Mouse (Mus musculus): Measurements from ENCODE around the gene Lima1. TPM values are rescaled to one million over a fixed set of nuclear protein-coding genes. Genes with fewer than 3 reads are reported as not detected.
"Not testable (repeated sequence)": the region's sequence is repeated elsewhere in the genome, so short reads cannot be mapped to it uniquely, and the experiment has no call there.

Lima1 gene
- polyA plus RNA-seq, 1 experiment = 12.1 TPM

DNA sequence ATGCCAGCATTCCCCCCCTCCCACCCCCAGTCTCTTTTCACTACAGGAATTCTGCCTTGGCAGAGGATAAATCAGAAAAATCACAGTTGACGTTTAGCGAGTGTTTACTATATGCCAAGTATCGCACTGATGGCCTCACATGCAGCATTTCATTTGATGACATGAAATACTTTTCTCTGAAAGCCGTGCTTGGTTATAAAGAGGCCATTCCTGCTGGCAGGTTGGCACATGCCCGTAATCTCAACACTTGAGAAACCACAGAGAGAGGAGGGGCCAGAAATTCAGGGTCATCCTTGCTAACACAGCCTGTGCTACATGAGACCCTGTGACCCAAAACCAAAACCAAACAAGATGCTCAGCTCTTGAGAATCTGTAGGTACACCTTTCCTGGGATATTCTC is 77.4 kb downstream of the Lima1 start:
- TF ChIP-seq POLR2A (IDR thresholded peaks at IDR 0.05; ENCODE audit: extremely low read depth, insufficient read depth, low read length) = no peak
- TF ChIP-seq CTCF (IDR thresholded peaks at IDR 0.05; ENCODE audit: extremely low read depth, insufficient read depth, low read length) = no peak
- Histone ChIP-seq H3K4me1 (ENCODE audit: control insufficient read depth, insufficient read depth, low read length) (0 out of 2 replicates have a peak, but pooled peaks cover 2% of the 10 kb centered on the region), H3K27ac (ENCODE audit: insufficient read depth, low read length) (no peak overlapping the region), H3K4me3 (ENCODE audit: insufficient read depth, low read length) (no peak overlapping the region)

DNA sequence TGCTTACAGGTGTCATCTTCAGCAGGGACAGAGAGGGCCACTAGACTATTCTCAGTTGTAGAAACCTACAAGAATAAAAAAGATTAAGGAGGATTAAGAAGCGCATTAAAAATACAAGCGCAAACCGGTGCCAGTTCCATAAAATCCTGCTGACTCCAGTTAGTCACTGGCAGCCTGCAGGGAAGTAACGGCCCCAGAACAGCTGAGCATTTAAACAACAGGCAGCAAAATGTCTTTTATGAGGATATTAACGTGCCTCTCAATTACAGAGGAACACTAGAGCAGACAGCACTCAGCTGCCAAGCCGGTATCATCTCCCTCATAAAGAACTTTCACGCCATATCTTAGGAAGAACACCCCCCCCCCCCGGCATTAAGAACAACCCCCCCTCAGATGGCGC is 78.5 kb downstream of the Lima1 start:
- Histone ChIP-seq H3K4me3 (ENCODE audit: insufficient read depth, low read length) (no peak overlapping the region), H3K27ac (ENCODE audit: insufficient read depth, low read length) (no peak overlapping the region), H3K4me1 (ENCODE audit: control insufficient read depth, insufficient read depth, low read length) (0 out of 2 replicates have a peak, but pooled peaks cover 2% of the 10 kb centered on the region)
- TF ChIP-seq POLR2A (IDR thresholded peaks at IDR 0.05; ENCODE audit: extremely low read depth, insufficient read depth, low read length) (no peak), CTCF (IDR thresholded peaks at IDR 0.05; ENCODE audit: extremely low read depth, insufficient read depth, low read length) (no peak)

GRCm38 (mm10) chr15:99796066-99796465 is 79.2 kb downstream of the Lima1 start:
- Histone ChIP-seq H3K4me1 (ENCODE audit: control insufficient read depth, insufficient read depth, low read length) (0 out of 2 replicates have a peak, but pooled peaks cover 2% of the 10 kb centered on the region), H3K4me3 (ENCODE audit: insufficient read depth, low read length) (no peak overlapping the region), H3K27ac (ENCODE audit: insufficient read depth, low read length) (no peak overlapping the region)
- TF ChIP-seq POLR2A (IDR thresholded peaks at IDR 0.05; ENCODE audit: extremely low read depth, insufficient read depth, low read length) (no peak), CTCF (IDR thresholded peaks at IDR 0.05; ENCODE audit: extremely low read depth, insufficient read depth, low read length) (peak; percentile 37)

DNA sequence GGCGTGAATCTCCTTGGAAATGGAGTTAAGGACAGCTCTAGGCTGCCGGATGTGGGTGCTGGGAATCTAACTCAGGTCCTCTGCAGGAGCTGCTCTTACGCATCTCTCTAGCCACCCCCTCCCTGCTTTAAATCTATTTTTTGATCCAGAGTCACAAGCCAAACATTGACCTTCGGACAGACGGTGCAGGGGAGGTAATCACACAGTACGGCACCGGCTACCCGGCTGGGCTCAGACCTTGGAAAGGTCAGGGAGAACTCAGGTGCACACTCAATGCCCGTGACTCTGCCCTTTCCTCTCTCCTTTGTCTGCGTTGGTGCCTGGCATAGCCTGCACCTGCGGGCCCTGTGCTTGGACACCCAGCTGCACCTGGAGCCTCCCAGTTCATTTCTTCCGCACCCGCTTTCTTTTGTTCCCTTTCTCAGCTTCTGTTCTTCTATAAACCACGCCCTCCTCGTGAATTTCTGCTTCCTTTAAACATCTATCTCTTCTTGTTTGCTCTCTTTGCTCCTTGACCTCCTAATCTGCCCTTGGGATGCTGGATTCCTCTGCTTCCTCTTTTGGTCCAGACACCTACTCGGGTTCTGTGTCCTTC is 82.9 kb downstream of the Lima1 start:
- TF ChIP-seq CTCF (IDR thresholded peaks at IDR 0.05; ENCODE audit: extremely low read depth, insufficient read depth, low read length) (no peak), POLR2A (IDR thresholded peaks at IDR 0.05; ENCODE audit: extremely low read depth, insufficient read depth, low read length) (no peak)
- no peak overlapping the region for H3K27ac ChIP-seq (ENCODE audit: insufficient read depth, low read length)
- no peak overlapping the region for H3K4me3 ChIP-seq (ENCODE audit: insufficient read depth, low read length)
- peaks cover 2% of the 10 kb centered on the region; the same call in 1 of the 2 replicates for H3K4me1 ChIP-seq (ENCODE audit: control insufficient read depth, insufficient read depth, low read length)

DNA sequence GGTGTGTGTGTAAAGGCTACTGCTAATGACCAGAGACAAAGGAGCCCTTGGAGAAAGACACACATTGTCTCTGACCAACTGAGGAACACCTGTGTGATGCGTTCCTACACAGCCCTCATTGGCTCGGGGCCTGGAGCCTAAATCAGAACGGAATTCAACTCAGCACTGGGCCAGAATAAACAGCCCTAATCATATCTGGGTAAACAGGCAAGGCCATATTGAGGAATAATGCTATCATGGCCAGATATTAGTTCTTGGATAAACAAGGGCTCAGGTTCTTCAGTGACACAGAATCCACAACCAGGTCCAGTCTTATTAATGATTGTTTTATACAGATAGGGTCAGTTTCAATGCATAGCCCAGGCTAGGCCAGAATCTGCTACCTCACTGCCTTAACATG is 84.3 kb downstream of the Lima1 start:
- Histone ChIP-seq H3K4me3 (ENCODE audit: insufficient read depth, low read length) (no peak overlapping the region), H3K27ac (ENCODE audit: insufficient read depth, low read length) (no peak overlapping the region), H3K4me1 (ENCODE audit: control insufficient read depth, insufficient read depth, low read length) (peaks cover 3% of the 10 kb centered on the region; the same call in 1 of the 2 replicates)
- TF ChIP-seq POLR2A (IDR thresholded peaks at IDR 0.05; ENCODE audit: extremely low read depth, insufficient read depth, low read length) (no peak), CTCF (IDR thresholded peaks at IDR 0.05; ENCODE audit: extremely low read depth, insufficient read depth, low read length) (no peak)

DNA sequence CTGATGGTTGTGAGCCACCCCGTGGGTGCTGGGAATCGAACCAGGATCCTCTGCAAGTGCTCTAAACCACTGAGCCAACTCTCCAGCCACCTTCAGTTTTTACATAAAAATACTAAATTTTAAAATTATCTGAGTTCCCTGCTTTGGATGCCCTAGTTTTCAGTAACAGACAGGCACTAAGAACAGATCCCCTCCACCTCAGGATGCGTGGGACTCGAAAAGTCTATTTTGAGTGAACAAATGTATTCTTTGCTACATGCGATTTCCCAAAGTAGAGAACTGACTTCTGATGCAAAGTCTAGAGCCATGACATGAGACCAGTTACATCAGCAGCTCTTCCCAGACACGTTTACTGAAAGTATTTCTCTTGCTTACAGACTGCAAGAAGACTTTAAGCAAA is 84.8 kb downstream of the Lima1 start:
- Histone ChIP-seq H3K27ac (ENCODE audit: insufficient read depth, low read length) (no peak overlapping the region), H3K4me1 (ENCODE audit: control insufficient read depth, insufficient read depth, low read length) (peaks cover 3% of the 10 kb centered on the region; the same call in 1 of the 2 replicates), H3K4me3 (ENCODE audit: insufficient read depth, low read length) (no peak overlapping the region)
- TF ChIP-seq CTCF (IDR thresholded peaks at IDR 0.05; ENCODE audit: extremely low read depth, insufficient read depth, low read length) (no peak), POLR2A (IDR thresholded peaks at IDR 0.05; ENCODE audit: extremely low read depth, insufficient read depth, low read length) (no peak)

DNA sequence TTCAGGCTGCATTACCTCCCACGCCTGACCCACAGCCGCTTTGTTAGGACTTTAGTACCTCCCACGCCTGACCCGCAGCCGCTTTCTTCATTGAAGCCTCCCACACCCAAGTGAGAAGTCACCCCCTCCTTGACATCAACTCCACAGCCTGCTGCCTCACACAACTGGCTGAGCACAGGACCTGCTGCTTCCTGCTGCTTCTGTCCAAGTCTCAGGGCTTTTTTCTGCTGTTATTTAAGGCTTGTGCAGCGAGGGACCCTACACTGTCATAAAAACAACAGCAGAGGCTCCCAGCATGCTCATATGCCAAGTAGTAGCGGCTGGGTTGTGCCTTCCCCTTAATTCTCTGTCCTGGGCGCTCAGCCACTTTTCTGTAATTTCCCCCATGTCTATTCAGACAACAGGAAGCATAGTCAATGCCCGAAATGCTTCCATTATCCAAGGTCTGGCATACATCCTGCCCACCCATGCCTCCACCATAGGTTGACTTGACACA is 87.6 kb downstream of the Lima1 start:
- no peak overlapping the region for H3K4me3 ChIP-seq (ENCODE audit: insufficient read depth, low read length)
- TF ChIP-seq CTCF (IDR thresholded peaks at IDR 0.05; ENCODE audit: extremely low read depth, insufficient read depth, low read length) (no peak), POLR2A (IDR thresholded peaks at IDR 0.05; ENCODE audit: extremely low read depth, insufficient read depth, low read length) (no peak)
- H3K4me1 ChIP-seq (ENCODE audit: control insufficient read depth, insufficient read depth, low read length) = peaks cover 3% of the 10 kb centered on the region; the same call in 1 of the 2 replicates
- H3K27ac ChIP-seq (ENCODE audit: insufficient read depth, low read length) = no peak overlapping the region

DNA sequence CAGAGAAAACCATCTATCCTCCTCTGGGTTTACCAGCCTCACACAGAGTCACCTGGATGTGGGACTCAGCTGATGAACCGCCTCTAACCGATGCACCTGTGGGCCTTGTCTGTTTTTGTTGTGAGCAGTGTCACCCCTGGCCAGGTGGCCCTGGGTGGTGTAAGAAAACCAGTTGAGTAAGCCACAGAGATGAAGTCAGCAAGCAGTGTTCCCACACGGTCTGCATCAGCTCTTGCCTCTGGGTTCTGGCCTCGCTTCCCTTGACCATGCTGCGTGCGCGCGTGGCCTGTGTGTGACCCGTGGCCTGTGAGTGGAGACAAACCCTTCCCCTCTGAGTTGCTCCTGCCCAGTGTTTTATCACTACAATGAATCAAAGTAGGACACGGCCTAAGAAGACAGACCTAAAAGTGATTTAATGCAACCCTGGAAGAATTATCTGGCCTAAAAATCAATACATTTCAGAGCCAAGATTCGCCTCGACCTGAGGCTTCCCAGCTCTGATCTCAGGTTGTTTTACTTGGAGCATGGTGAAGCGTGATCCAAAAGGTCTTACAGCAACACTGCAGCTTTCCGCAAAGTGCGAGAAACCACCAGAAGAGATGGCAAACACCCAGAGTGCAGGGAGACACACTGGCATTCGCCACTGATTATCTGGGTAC is 96.5 kb downstream of the Lima1 start:
- H3K4me1 ChIP-seq (ENCODE audit: control insufficient read depth, insufficient read depth, low read length) = no peaks in the 10 kb centered on the region
- TF ChIP-seq CTCF (IDR thresholded peaks at IDR 0.05; ENCODE audit: extremely low read depth, insufficient read depth, low read length) (no peak), POLR2A (IDR thresholded peaks at IDR 0.05; ENCODE audit: extremely low read depth, insufficient read depth, low read length) (no peak)
- no peak overlapping the region for H3K27ac ChIP-seq (ENCODE audit: insufficient read depth, low read length)
- H3K4me3 ChIP-seq (ENCODE audit: insufficient read depth, low read length) = no peak overlapping the region

DNA sequence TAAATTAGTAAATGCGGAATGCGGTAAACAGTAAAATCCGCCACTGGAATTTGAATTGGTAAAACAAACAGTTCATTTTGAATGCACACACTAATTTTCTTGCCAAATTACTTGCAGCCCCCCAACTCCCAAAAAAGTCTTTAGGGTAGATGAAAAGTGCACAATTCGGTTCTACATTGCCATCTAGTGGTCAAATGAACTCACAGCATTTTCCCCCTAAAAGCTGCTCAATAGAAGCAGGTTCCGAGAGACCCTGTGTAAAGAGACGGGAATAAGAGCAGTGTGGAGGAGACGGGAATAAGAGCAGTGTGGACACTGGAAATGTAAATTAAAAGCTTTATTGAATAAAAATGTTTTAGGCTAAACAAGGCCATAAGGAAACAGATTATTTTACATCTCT is 97.1 kb downstream of the Lima1 start:
- TF ChIP-seq POLR2A (IDR thresholded peaks at IDR 0.05; ENCODE audit: extremely low read depth, insufficient read depth, low read length) = no peak
- TF ChIP-seq CTCF (IDR thresholded peaks at IDR 0.05; ENCODE audit: extremely low read depth, insufficient read depth, low read length) = peak; percentile 49
- no peak overlapping the region for H3K27ac ChIP-seq (ENCODE audit: insufficient read depth, low read length)
- H3K4me1 ChIP-seq (ENCODE audit: control insufficient read depth, insufficient read depth, low read length) = no peaks in the 10 kb centered on the region
- H3K4me3 ChIP-seq (ENCODE audit: insufficient read depth, low read length) = no peak overlapping the region

GRCm38 (mm10) chr15:99772925-99773324 is 102.3 kb downstream of the Lima1 start:
- no peak for TF ChIP-seq CTCF (IDR thresholded peaks at IDR 0.05; ENCODE audit: extremely low read depth, insufficient read depth, low read length)
- no peak for TF ChIP-seq POLR2A (IDR thresholded peaks at IDR 0.05; ENCODE audit: extremely low read depth, insufficient read depth, low read length)
- no peak overlapping the region for H3K27ac ChIP-seq (ENCODE audit: insufficient read depth, low read length)
- H3K4me1 ChIP-seq (ENCODE audit: control insufficient read depth, insufficient read depth, low read length) = no peaks in the 10 kb centered on the region; the same call in 1 of the 2 replicates
- peak overlapping the region; percentile 52; the same call in 1 of the 2 replicates for H3K4me3 ChIP-seq (ENCODE audit: insufficient read depth, low read length)

GRCm38 (mm10) chr15:99772881-99772924 is 102.6 kb downstream of the Lima1 start, which contains the start of gene Cers5:
Cers5 (minus strand) TSS chr15:99772885.
- H3K4me3 ChIP-seq (ENCODE audit: insufficient read depth, low read length) = peak within 1 kb of the TSS; percentile 52
- H3K27ac ChIP-seq (ENCODE audit: insufficient read depth, low read length) = peak within 1 kb of the TSS; percentile 79
- not testable (repeated sequence) for H3K4me1 ChIP-seq (ENCODE audit: control insufficient read depth, insufficient read depth, low read length)

All from cortical plate, adult 2 months (tissue).